Mouse (Mus musculus) hindbrain, embryonic 14.5 days (tissue): ENCODE results near the gene Itga6. TPM values are rescaled to one million over a fixed set of nuclear protein-coding genes. Genes with fewer than 3 reads are reported as not detected.
A peak's percentile ranks its signal among the peaks of the same experiment; 100 is the strongest.
"Not testable (repeated sequence)": the region's sequence is repeated elsewhere in the genome, so short reads cannot be mapped to it uniquely, and the experiment has no call there.

Experiments used
- ATAC-seq: fragments of 200-750 bp; cut with Nextera tagmentation; 2 replicates; pipeline ENCODE4 v1.8.0; 2017; ENCODE audit warnings: moderate number of reproducible peaks, mild to moderate bottlenecking, moderate TSS enrichment, moderate library complexity; ENCODE audit not compliant: low FRiP score
- DNase-seq: peaks from one replicate; pipeline ENCODE4 v3.0.0-alpha.2; 2015; ENCODE audit warnings: low spot score
- H3K27ac ChIP-seq: fragments of 300-500 bp; sonication (generic); 2 replicates; pipeline ENCODE4 v1.5.1; 2014; ENCODE audit warnings: mild to moderate bottlenecking, moderate library complexity
- H3K27me3 ChIP-seq: fragments of 300-500 bp; sonication (generic); 2 replicates; pipeline ENCODE4 v1.6.1; 2014; ENCODE audit warnings: mild to moderate bottlenecking, low read length, mixed read lengths; ENCODE audit not compliant: control insufficient read depth, insufficient read depth
- H3K36me3 ChIP-seq: fragments of 300-500 bp; sonication (generic); replicated peaks from 2 replicates; pipeline ENCODE4 v1.6.1; 2014; ENCODE audit not compliant: control insufficient read depth, insufficient read depth
- H3K4me1 ChIP-seq: fragments of 300-500 bp; sonication (generic); replicated peaks from 2 replicates; pipeline ENCODE4 v1.6.1; 2014; ENCODE audit warnings: antibody characterized with exemption, low read length, mixed read lengths; ENCODE audit not compliant: control insufficient read depth, insufficient read depth
- H3K4me2 ChIP-seq: fragments of 300-500 bp; sonication (generic); replicated peaks from 2 replicates; pipeline ENCODE4 v1.6.1; 2014; ENCODE audit warnings: mild to moderate bottlenecking, moderate library complexity
- H3K4me3 ChIP-seq: fragments of 300-500 bp; sonication (generic); replicated peaks from 2 replicates; pipeline ENCODE4 v1.5.1; 2014; ENCODE audit warnings: mild to moderate bottlenecking, low read length
- H3K9ac ChIP-seq: fragments of 300-500 bp; sonication (generic); 2 replicates; pipeline ENCODE4 v1.6.1; 2014
- H3K9me3 ChIP-seq: fragments of 300-500 bp; sonication (generic); 2 replicates; pipeline ENCODE4 v1.6.1; 2016; ENCODE audit warnings: low read length; ENCODE audit not compliant: control insufficient read depth
- WGBS: fragments of 180-500 bp; shearing (Covaris S2); extraction: QIAGEN DNeasy Blood & Tissue Kit; methylation state at CpG from one replicate; pipeline ENCODE4 v1.1.7; 2014; 5-methylcytosine and 5-hydroxymethylcytosine counted together
- polyA plus RNA-seq: library from polyadenylated mRNA; unstranded; fragments of >200 nt; fragmentation: Nextera tagmentation; extraction: Ambion mirVana; gene quantifications from 2 replicates; pipeline ENCODE4 v1.2.1, GENCODE M21; 2014

Itga6 gene
- polyA plus RNA-seq, 1 experiment from 2014 or later = 35.9 TPM

DNA sequence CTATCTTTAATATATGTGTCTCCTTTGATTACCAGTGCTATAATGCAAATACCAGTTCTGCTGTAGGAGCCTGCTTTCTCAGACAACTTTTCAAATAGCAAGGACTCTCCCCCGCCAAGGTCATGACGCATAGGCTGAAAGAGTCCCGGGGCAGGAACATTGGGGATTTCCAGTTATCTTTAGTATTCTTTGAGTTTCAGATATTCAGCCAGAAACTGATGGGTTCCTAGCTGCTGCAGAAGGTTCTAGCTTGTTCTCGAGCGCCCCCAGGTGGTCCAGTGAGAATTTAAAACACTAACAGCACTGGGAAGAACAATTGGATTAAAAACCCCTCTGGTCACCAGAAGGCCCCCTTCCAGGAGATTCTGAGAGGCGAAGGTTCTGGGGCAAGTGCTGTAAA lies 92.4 kb downstream of the Itga6 start:
- Histone ChIP-seq H3K27ac (no peak overlapping the region), H3K9me3 (no peaks in the 10 kb centered on the region), H3K4me3 (no peak overlapping the region), H3K36me3 (peaks cover 6% of the 10 kb centered on the region), H3K4me1 (no peaks in the 10 kb centered on the region), H3K9ac (no peak overlapping the region), H3K27me3 (no peaks in the 10 kb centered on the region), H3K4me2 (no peak overlapping the region)
- peak; percentile 83 for DNase-seq
- ATAC-seq = no peak
- 47% methylated on average over 6 of the region's 6 CpGs for WGBS

DNA sequence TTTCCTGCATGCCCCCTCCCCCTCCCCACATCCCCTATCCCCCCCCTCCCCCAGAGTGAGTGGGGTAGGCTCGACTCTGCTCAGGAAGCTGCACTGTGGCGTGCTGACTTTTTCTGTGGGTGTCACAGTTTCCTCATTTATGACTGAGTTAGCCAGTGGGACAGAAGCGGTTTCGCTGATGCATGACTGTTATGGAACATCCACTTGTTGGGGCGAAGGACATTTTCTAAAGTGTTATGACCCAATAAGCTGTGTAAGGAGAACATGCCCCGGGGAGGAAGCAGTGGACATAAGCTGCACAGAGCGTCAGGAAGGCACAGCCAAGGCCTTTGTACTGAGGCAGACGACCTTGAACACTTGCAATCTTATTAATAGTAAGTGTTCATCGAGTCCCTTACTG lies 97.9 kb downstream of the Itga6 start:
- ATAC-seq (no peak), DNase-seq (no peak)
- Histone ChIP-seq H3K9me3 (no peaks in the 10 kb centered on the region), H3K4me2 (no peak overlapping the region), H3K36me3 (peaks cover 18% of the 10 kb centered on the region), H3K4me3 (no peak overlapping the region), H3K27me3 (no peaks in the 10 kb centered on the region), H3K9ac (no peak overlapping the region), H3K27ac (no peak overlapping the region), H3K4me1 (no peaks in the 10 kb centered on the region)
- WGBS = 89% methylated on average over 9 of the region's 9 CpGs

DNA sequence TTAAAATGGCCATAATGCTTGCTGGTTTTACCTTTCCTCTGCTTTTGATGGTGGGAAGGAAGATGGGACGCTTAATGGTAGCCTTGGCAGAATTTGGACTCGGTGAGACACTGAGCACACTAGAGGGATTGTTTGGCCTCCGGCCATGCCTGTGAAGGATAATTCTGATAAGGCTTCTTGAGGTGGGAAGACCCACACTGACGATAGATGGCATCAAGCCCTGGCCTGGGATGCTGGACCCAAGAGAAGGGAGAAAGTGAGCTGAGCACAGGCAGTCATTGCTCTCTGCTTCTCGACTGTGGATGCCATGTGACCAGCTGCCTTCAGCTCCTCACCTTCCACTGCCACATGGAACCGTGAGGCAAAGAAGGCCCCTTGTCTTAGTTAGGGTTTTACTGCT lies 99.5 kb downstream of the Itga6 start:
- no peak overlapping the region for H3K4me2 ChIP-seq
- H3K4me1 ChIP-seq = no peaks in the 10 kb centered on the region
- ATAC-seq = no peak
- peaks cover 18% of the 10 kb centered on the region for H3K36me3 ChIP-seq
- no peaks in the 10 kb centered on the region for H3K27me3 ChIP-seq
- 95% methylated on average over 6 of the region's 6 CpGs for WGBS
- DNase-seq = no peak
- H3K4me3 ChIP-seq = no peak overlapping the region
- no peak overlapping the region for H3K27ac ChIP-seq
- no peaks in the 10 kb centered on the region for H3K9me3 ChIP-seq
- no peak overlapping the region for H3K9ac ChIP-seq

DNA sequence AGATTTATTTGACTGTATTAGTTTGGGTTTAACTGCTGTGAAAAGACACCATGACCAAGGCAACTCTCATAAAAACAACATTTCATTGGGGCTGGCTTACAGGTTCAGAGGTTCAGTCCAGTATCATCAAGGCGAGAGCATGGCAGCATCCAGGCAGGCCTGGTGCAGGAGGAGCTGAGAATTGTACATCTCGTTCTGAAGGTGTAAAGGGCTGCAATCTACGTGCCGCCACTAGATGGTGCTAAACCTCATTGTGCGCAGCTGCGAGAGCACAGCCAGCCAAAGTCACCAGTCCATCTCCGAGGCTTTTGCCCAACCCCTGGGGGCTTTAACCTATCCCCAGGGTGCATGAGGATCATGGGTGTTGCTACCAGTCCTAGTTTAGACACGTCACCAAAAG lies 106.7 kb downstream of the Itga6 start:
- peak; percentile 37; the same call in 1 of the 2 replicates for ATAC-seq
- 5% methylated on average over 5 of the region's 8 CpGs for WGBS

DNA sequence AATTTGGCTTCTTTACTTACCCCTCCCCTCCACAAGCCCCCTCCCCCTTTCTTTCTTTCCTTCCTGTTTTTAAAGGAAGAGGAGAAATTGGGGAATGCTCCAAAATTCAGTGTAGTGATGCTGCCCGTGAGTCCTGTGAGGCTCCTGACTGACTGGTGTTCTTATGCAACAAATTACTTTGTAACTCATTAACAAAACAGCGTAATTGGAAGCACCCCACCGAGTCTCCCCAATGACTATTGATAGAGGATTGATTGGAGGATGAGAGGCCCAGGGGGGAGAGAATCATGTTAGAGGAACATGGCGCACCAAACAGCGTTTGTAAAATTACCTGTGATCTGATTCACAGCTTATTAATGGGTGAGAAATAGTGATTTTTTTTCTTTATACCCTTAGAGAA lies 109.7 kb downstream of the Itga6 start:
- no peak overlapping the region for H3K27ac ChIP-seq
- no peaks in the 10 kb centered on the region for H3K27me3 ChIP-seq
- H3K9ac ChIP-seq = no peak overlapping the region
- H3K4me1 ChIP-seq = no peaks in the 10 kb centered on the region
- no peak overlapping the region for H3K4me3 ChIP-seq
- H3K4me2 ChIP-seq = no peak overlapping the region
- WGBS = 61% methylated on average over 5 of the region's 5 CpGs
- H3K9me3 ChIP-seq = no peaks in the 10 kb centered on the region
- DNase-seq (no peak), ATAC-seq (no peak)
- no peaks in the 10 kb centered on the region; the same call in 1 of the 2 replicates for H3K36me3 ChIP-seq

More for the DNA sequence above, 106.7 kb downstream of the Itga6 start:
- not testable (repeated sequence) for DNase-seq, H3K27ac ChIP-seq, H3K4me2 ChIP-seq, H3K4me3 ChIP-seq, H3K4me1 ChIP-seq, H3K9ac ChIP-seq, H3K9me3 ChIP-seq, H3K27me3 ChIP-seq, H3K36me3 ChIP-seq

DNA sequence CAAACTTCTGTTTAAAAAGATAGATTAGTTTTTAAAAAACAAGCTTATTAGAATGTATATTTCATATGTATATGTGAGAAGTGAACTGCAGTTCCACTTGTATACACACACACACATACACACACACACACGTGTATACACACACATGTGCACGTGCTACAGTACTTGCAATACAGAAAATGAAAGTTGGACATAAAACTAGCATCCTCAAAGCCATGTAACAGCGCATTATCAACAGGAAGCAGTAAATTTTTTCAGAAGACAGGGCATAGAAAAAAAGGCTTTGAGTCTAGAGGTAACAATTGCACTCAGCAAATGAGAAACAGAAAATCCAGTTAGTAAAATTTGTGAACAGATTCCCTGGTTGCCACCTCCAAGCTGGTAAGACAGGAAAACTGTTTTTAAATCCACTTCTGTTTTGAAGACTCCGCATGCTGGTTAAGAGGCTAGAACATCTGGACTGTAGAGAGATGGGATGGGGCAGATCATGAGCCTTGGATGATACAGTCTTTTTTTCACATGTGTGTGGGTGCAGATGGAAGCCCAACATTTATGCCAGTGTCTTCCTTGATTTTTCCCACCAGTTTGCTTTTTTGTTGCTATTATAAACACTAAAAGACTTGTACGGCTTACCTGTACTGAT lies 118.2 kb downstream of the Itga6 start:
- WGBS = 89% methylated on average over 5 of the region's 5 CpGs
- no peaks in the 10 kb centered on the region for H3K36me3 ChIP-seq
- no peak overlapping the region for H3K27ac ChIP-seq
- H3K4me3 ChIP-seq = no peak overlapping the region
- DNase-seq (no peak), ATAC-seq (no peak)
- H3K27me3 ChIP-seq = no peaks in the 10 kb centered on the region
- H3K4me1 ChIP-seq = no peaks in the 10 kb centered on the region
- no peak overlapping the region for H3K4me2 ChIP-seq
- no peaks in the 10 kb centered on the region for H3K9me3 ChIP-seq
- no peak overlapping the region for H3K9ac ChIP-seq

DNA sequence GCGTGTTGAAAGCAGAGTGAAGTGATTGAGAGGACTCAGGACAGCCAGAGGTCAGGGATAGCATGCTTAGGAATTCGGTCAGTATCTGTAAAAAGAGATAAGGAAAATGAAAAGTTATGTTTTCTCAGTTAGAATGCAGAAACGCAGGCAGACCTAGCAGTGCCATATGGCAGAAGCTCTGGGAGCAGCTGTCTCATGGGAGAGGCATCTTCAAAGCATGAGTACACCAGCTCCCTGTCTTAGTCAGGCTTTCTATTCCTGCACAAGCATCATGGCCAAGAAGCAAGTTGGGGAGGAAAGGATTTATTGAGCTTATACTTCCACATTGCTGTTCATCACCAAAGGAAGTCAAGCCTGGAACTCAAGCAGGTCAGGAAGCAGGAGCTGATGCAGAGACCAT lies 119.6 kb downstream of the Itga6 start:
- no peak for DNase-seq
- H3K4me2 ChIP-seq = no peak overlapping the region
- no peak for ATAC-seq

DNA sequence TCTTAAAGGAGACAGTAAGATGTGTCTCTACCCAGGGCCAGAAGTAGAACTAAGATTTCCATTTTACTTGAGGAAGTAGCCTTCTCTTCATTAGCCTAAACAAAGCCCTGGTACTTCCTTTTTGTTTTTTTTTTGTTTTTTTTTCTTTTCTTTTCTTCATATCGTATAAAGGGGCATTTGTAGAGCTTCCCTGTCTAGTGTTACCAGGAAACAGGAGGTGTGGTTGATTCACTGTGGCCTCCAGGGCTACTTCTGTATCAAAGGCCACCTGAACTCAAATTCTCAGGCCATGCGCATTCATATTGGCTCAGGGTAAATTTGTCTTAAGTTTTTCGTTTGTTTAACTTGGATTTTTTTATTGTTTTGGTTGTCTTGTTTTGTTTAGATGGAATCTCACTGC lies 120.5 kb downstream of the Itga6 start:
- no peak for ATAC-seq

More for the DNA sequence above, 119.6 kb downstream of the Itga6 start:
- Histone ChIP-seq H3K27me3 (no peaks in the 10 kb centered on the region), H3K9ac (no peak overlapping the region), H3K4me3 (no peak overlapping the region), H3K9me3 (no peaks in the 10 kb centered on the region), H3K4me1 (no peaks in the 10 kb centered on the region), H3K27ac (no peak overlapping the region), H3K36me3 (no peaks in the 10 kb centered on the region)
- 81% methylated on average over 3 of the region's 3 CpGs for WGBS

DNA sequence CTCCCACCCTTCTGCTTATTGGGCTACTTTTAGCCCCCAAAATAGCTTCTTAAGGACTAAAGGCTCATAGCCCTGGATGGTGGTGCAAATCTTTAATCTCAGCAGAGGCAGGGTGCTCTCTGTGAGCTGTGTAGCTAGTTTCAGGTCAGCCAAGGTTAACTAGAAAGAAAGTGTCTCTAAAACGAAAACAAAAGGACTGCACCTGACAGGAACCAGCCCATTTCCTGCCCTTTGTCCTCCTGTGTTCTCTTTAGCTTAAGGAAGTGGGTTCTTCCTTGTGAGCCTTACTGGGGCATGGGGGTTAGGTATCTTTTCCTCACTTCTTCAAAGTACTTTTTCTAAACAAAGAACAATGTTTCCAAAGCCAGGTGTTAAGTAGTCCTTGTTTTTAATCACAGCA lies 121.1 kb downstream of the Itga6 start:
- WGBS = 56% methylated on average over 1 of the region's 1 CpGs
- no peaks in the 10 kb centered on the region for H3K36me3 ChIP-seq
- H3K9me3 ChIP-seq = no peaks in the 10 kb centered on the region
- H3K9ac ChIP-seq = no peak overlapping the region
- no peak overlapping the region for H3K4me3 ChIP-seq
- ATAC-seq = no peak
- H3K27me3 ChIP-seq = no peaks in the 10 kb centered on the region
- no peak for DNase-seq
- no peak overlapping the region for H3K4me2 ChIP-seq
- no peak overlapping the region for H3K27ac ChIP-seq
- no peaks in the 10 kb centered on the region for H3K4me1 ChIP-seq

More for the DNA sequence above, 120.5 kb downstream of the Itga6 start:
- H3K4me3 ChIP-seq = no peak overlapping the region
- H3K4me2 ChIP-seq = no peak overlapping the region
- no peak for DNase-seq
- no peaks in the 10 kb centered on the region for H3K27me3 ChIP-seq
- no peaks in the 10 kb centered on the region for H3K36me3 ChIP-seq
- no peaks in the 10 kb centered on the region for H3K9me3 ChIP-seq
- H3K27ac ChIP-seq = no peak overlapping the region
- no peak overlapping the region for H3K9ac ChIP-seq
- no peaks in the 10 kb centered on the region for H3K4me1 ChIP-seq
- 70% methylated on average over 3 of the region's 3 CpGs for WGBS

DNA sequence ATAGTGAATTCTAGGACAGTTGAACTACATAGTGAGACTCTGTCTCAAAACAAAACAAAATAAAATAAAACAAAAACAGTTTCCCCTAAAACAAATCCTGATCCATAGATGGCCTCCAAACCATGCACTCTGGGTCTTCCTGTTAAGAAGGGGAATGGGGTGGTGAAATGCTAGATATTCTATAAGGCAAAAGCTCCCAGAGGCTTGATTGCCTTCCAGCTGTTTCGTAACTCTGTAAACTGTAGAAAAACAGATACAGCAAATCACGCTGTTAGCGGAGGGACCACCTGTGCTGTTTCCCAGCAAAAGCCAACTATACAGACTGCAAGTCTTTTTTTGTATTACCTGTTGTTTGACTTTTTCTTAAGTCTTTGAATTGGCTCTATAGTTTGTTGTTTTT lies 121.6 kb downstream of the Itga6 start:
- Histone ChIP-seq H3K27ac (no peak overlapping the region), H3K4me2 (no peak overlapping the region), H3K27me3 (no peaks in the 10 kb centered on the region), H3K9me3 (no peaks in the 10 kb centered on the region), H3K9ac (no peak overlapping the region), H3K4me1 (no peaks in the 10 kb centered on the region), H3K4me3 (no peak overlapping the region), H3K36me3 (no peaks in the 10 kb centered on the region)
- DNase-seq = no peak
- 83% methylated on average over 3 of the region's 3 CpGs for WGBS
- ATAC-seq = no peak
